Mouse (Mus musculus): ENCODE data around the gene Slc44a5. TPM values are rescaled to one million over a fixed set of nuclear protein-coding genes. Genes with fewer than 3 reads are reported as not detected.

Gene Slc44a5
- 9.2 and 9.4 TPM in 2 replicates for polyA plus RNA-seq (2014; fragmentation: Nextera tagmentation; extraction: Ambion mirVana)

- WGBS = under 1% methylated on average over 65 of the region's 66 CpGs
- H3K4me1 ChIP-seq (ENCODE audit: control insufficient read depth, insufficient read depth, low read length) = 0 out of 2 replicates have a peak, but pooled peaks cover 6% of the 10 kb centered on the region
- peak; percentile 94 for ATAC-seq (ENCODE audit: low read depth)
- H3K36me3 ChIP-seq (ENCODE audit: control insufficient read depth, insufficient read depth, low read length) = no peaks in the 10 kb centered on the region
- no peaks in the 10 kb centered on the region for H3K27me3 ChIP-seq (ENCODE audit: control insufficient read depth, insufficient read depth, low read length)
- H3K9me3 ChIP-seq (ENCODE audit: control insufficient read depth, low read length) = no peaks in the 10 kb centered on the region
- peak within 1 kb of the TSS; percentile 58 for H3K4me3 ChIP-seq (ENCODE audit: low read depth, low read length)
- H3K27ac ChIP-seq (ENCODE audit: low read depth, low read length) = no peak within 1 kb of the TSS
- peak within 1 kb of the TSS; percentile 98 for H3K4me2 ChIP-seq (ENCODE audit: low read depth, low read length)
- H3K9ac ChIP-seq (replicated peaks; ENCODE audit: low read depth, low read length) = peak within 1 kb of the TSS; percentile 69
Observed at GRCm38 (mm10) chr3:153973171-153973948, at the start of gene Slc44a5. Gene Slc44a5, plus strand, starts transcription at chr3:153973436.

DNA sequence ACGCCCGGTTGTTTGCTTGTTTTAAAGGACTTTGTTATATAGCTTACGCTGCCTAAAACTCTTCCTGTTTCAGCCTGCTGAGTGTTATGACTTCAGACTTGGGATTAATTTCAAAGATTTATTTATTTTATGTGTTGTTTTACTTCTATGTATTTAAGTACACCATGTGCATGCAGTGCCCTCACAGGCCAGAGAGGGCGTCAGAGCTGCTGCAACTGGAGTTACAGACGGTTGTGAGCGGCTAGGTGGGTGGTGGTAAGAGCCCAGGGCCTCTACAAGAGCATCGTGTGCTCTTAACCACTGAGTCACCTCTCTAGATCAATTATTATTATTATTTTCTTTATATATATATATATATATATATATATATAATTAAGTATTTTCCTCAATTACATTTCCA lies 46.9 kb upstream of the Slc44a5 start:
- no peak for ATAC-seq (ENCODE audit: low read depth)
- H3K9ac ChIP-seq (replicated peaks; ENCODE audit: low read depth, low read length) = no peak overlapping the region
- H3K9me3 ChIP-seq (ENCODE audit: control insufficient read depth, low read length) = no peaks in the 10 kb centered on the region
- 92% methylated on average over 7 of the region's 7 CpGs for WGBS
- no peak overlapping the region for H3K4me3 ChIP-seq (ENCODE audit: low read depth, low read length)
- no peaks in the 10 kb centered on the region for H3K4me1 ChIP-seq (ENCODE audit: control insufficient read depth, insufficient read depth, low read length)
- no peak overlapping the region for H3K27ac ChIP-seq (ENCODE audit: low read depth, low read length)
- H3K36me3 ChIP-seq (ENCODE audit: control insufficient read depth, insufficient read depth, low read length) = no peaks in the 10 kb centered on the region; the same call in 1 of the 2 replicates
- H3K27me3 ChIP-seq (ENCODE audit: control insufficient read depth, insufficient read depth, low read length) = no peaks in the 10 kb centered on the region
- no peak overlapping the region for H3K4me2 ChIP-seq (ENCODE audit: low read depth, low read length)

DNA sequence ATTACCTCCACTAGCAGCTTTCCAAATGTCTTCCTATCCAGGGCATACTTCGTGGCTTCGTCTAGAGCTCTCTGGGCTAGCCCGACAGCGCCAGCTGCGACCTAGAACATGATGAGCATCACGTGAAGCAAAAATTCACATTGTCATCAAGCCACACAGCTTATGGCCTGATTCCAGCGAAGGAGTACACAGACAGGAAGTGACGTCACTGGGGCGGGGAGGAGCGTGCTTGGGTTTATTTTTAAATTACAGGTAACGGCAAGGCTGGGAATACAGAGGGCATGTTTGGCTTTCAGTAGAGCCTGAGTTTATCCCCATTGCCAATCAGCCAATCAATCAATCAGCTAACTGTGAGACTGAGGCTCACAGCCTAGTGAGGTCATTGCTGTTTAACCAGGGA lies 43.7 kb upstream of the Slc44a5 start:
- H3K4me3 ChIP-seq (ENCODE audit: low read depth, low read length) = no peak overlapping the region
- H3K36me3 ChIP-seq (ENCODE audit: control insufficient read depth, insufficient read depth, low read length) = peaks cover 7% of the 10 kb centered on the region
- H3K9me3 ChIP-seq (ENCODE audit: control insufficient read depth, low read length) = no peaks in the 10 kb centered on the region
- ATAC-seq (ENCODE audit: low read depth) = no peak
- no peaks in the 10 kb centered on the region for H3K4me1 ChIP-seq (ENCODE audit: control insufficient read depth, insufficient read depth, low read length)
- H3K4me2 ChIP-seq (ENCODE audit: low read depth, low read length) = no peak overlapping the region
- no peak overlapping the region for H3K27ac ChIP-seq (ENCODE audit: low read depth, low read length)
- no peaks in the 10 kb centered on the region for H3K27me3 ChIP-seq (ENCODE audit: control insufficient read depth, insufficient read depth, low read length)
- 98% methylated on average over 11 of the region's 11 CpGs for WGBS
- no peak overlapping the region for H3K9ac ChIP-seq (replicated peaks; ENCODE audit: low read depth, low read length)

DNA sequence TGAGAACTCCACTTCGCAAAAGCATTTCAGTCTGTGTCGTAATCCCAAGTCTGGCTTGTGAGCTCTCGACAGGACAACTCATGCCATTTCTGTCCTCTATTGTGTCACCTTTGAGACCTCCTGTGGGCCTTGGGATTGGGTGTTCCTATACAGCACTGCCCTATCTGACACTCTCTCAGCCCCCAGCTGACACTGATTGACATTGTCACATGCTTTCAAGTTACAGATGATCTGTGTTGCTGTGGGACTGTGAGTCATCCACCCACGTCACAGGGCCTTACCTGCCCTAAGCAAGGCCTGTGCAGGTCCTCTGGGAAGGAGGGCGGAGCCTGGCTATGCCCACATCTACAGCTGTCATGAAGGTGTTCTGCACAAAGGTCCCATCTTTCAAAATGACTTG lies 40.8 kb upstream of the Slc44a5 start:
- Histone ChIP-seq H3K9ac (replicated peaks; ENCODE audit: low read depth, low read length) (no peak overlapping the region), H3K27me3 (ENCODE audit: control insufficient read depth, insufficient read depth, low read length) (no peaks in the 10 kb centered on the region), H3K4me3 (ENCODE audit: low read depth, low read length) (no peak overlapping the region), H3K4me1 (ENCODE audit: control insufficient read depth, insufficient read depth, low read length) (no peaks in the 10 kb centered on the region), H3K4me2 (ENCODE audit: low read depth, low read length) (no peak overlapping the region), H3K9me3 (ENCODE audit: control insufficient read depth, low read length) (no peaks in the 10 kb centered on the region), H3K27ac (ENCODE audit: low read depth, low read length) (no peak overlapping the region), H3K36me3 (ENCODE audit: control insufficient read depth, insufficient read depth, low read length) (peaks cover 8% of the 10 kb centered on the region)
- no peak for ATAC-seq (ENCODE audit: low read depth)
- WGBS = 96% methylated on average over 5 of the region's 5 CpGs

DNA sequence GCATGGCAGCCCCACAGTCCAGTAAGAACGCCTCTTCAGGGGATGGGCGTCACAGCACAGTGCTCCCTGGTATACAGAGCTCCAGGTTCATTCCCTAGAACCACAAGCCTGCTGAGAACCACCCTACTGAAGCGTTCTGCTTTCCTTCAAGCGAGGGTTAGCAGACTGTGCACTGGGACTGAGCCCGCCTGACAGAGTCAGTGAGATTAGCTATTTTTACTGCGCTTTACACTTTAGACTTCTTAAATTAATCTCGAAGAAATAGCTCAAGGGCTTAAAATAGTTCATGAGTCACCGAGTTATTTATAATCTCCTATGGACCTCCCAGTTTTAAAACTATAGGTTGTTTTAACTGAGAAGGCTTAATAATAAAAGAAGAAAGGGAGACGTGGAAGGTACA lies 37.4 kb upstream of the Slc44a5 start:
- no peaks in the 10 kb centered on the region for H3K9me3 ChIP-seq (ENCODE audit: control insufficient read depth, low read length)
- no peak overlapping the region for H3K27ac ChIP-seq (ENCODE audit: low read depth, low read length)
- no peak overlapping the region for H3K4me2 ChIP-seq (ENCODE audit: low read depth, low read length)
- H3K36me3 ChIP-seq (ENCODE audit: control insufficient read depth, insufficient read depth, low read length) = peaks cover 8% of the 10 kb centered on the region; the same call in 1 of the 2 replicates
- no peak for ATAC-seq (ENCODE audit: low read depth)
- no peaks in the 10 kb centered on the region for H3K4me1 ChIP-seq (ENCODE audit: control insufficient read depth, insufficient read depth, low read length)
- H3K4me3 ChIP-seq (ENCODE audit: low read depth, low read length) = no peak overlapping the region
- 93% methylated on average over 9 of the region's 9 CpGs for WGBS
- H3K9ac ChIP-seq (replicated peaks; ENCODE audit: low read depth, low read length) = no peak overlapping the region
- no peaks in the 10 kb centered on the region for H3K27me3 ChIP-seq (ENCODE audit: control insufficient read depth, insufficient read depth, low read length)

DNA sequence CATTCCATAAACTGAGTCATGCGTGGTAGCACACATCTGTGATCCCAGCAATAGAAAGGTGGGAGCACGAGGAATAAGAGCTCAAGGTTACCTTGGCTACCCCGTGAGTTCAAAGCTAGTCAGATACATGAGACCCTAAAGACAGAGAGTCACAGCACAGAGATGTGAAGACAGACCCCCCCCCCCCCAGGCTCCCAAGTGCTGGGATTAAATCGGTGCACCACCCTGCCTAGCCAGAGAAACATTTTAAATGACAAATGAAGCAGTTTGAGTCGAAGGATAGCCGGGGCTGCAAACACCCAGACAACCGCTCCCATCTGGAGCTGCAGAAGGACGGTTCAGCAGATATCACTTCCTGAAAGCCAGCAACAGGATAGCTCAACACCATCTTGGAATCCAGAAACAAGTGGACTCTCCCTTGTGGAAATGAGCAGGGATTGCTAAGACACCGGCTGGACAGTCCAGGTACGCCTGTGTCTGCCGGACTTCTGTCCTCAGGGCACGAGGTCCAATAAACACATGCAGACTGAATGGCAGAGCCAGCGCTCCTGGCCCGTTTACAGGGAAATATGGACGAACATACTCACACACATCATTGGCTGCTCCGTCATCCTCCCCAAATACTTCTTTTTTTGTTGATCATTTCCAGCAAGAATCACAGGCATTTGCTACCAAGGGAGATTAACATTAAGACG lies 36.0 kb upstream of the Slc44a5 start:
- Histone ChIP-seq H3K27ac (ENCODE audit: low read depth, low read length) (no peak overlapping the region), H3K27me3 (ENCODE audit: control insufficient read depth, insufficient read depth, low read length) (no peaks in the 10 kb centered on the region), H3K9me3 (ENCODE audit: control insufficient read depth, low read length) (no peaks in the 10 kb centered on the region), H3K36me3 (ENCODE audit: control insufficient read depth, insufficient read depth, low read length) (peaks cover 8% of the 10 kb centered on the region; the same call in 1 of the 2 replicates), H3K9ac (replicated peaks; ENCODE audit: low read depth, low read length) (no peak overlapping the region), H3K4me3 (ENCODE audit: low read depth, low read length) (no peak overlapping the region), H3K4me2 (ENCODE audit: low read depth, low read length) (no peak overlapping the region), H3K4me1 (ENCODE audit: control insufficient read depth, insufficient read depth, low read length) (no peaks in the 10 kb centered on the region)
- WGBS = 95% methylated on average over 17 of the region's 17 CpGs
- no peak for ATAC-seq (ENCODE audit: low read depth)

DNA sequence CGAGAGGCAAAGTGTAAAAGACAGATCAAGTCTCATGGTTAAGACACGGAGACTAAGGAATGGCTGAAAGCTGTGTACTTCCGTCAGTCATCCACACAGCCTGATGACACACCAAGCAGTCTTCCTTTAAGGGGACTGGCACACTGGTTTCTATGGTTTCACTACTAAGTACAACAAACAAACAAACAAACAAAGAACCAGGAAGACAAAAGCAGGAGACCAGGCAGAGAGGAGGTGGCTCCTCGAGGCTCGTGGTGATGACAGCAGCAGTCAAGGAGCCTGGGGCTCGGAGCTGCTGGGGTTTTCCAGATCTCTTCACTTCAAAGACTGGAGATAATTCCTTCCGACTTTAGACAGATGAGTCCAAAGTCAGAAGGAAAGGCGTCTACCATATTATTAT lies 33.2 kb upstream of the Slc44a5 start:
- Histone ChIP-seq H3K4me1 (ENCODE audit: control insufficient read depth, insufficient read depth, low read length) (0 out of 2 replicates have a peak, but pooled peaks cover 4% of the 10 kb centered on the region), H3K4me3 (ENCODE audit: low read depth, low read length) (no peak overlapping the region), H3K27me3 (ENCODE audit: control insufficient read depth, insufficient read depth, low read length) (no peaks in the 10 kb centered on the region), H3K9ac (replicated peaks; ENCODE audit: low read depth, low read length) (no peak overlapping the region), H3K36me3 (ENCODE audit: control insufficient read depth, insufficient read depth, low read length) (no peaks in the 10 kb centered on the region), H3K9me3 (ENCODE audit: control insufficient read depth, low read length) (no peaks in the 10 kb centered on the region), H3K27ac (ENCODE audit: low read depth, low read length) (no peak overlapping the region), H3K4me2 (ENCODE audit: low read depth, low read length) (no peak overlapping the region)
- 88% methylated on average over 8 of the region's 8 CpGs for WGBS
- no peak for ATAC-seq (ENCODE audit: low read depth)

- 0 out of 2 replicates have a peak, but pooled peaks cover 4% of the 10 kb centered on the region for H3K4me1 ChIP-seq (ENCODE audit: control insufficient read depth, insufficient read depth, low read length)
- no peaks in the 10 kb centered on the region for H3K9me3 ChIP-seq (ENCODE audit: control insufficient read depth, low read length)
- 93% methylated on average over 9 of the region's 9 CpGs for WGBS
- H3K36me3 ChIP-seq (ENCODE audit: control insufficient read depth, insufficient read depth, low read length) = no peaks in the 10 kb centered on the region
- H3K4me2 ChIP-seq (ENCODE audit: low read depth, low read length) = no peak overlapping the region
- no peak for ATAC-seq (ENCODE audit: low read depth)
- H3K9ac ChIP-seq (replicated peaks; ENCODE audit: low read depth, low read length) = no peak overlapping the region
- H3K27me3 ChIP-seq (ENCODE audit: control insufficient read depth, insufficient read depth, low read length) = no peaks in the 10 kb centered on the region
- H3K4me3 ChIP-seq (ENCODE audit: low read depth, low read length) = no peak overlapping the region
- H3K27ac ChIP-seq (ENCODE audit: low read depth, low read length) = no peak overlapping the region
Observed at GRCm38 (mm10) chr3:153940486-153940885, 32.8 kb upstream of the Slc44a5 start.

GRCm38 (mm10) chr3:153941613-153942012 lies 31.6 kb upstream of the Slc44a5 start:
- 0 out of 2 replicates have a peak, but pooled peaks cover 4% of the 10 kb centered on the region for H3K4me1 ChIP-seq (ENCODE audit: control insufficient read depth, insufficient read depth, low read length)
- H3K27me3 ChIP-seq (ENCODE audit: control insufficient read depth, insufficient read depth, low read length) = no peaks in the 10 kb centered on the region
- ATAC-seq (ENCODE audit: low read depth) = no peak
- no peaks in the 10 kb centered on the region for H3K36me3 ChIP-seq (ENCODE audit: control insufficient read depth, insufficient read depth, low read length)
- no peak overlapping the region for H3K4me2 ChIP-seq (ENCODE audit: low read depth, low read length)
- WGBS = 95% methylated on average over 13 of the region's 13 CpGs
- H3K9ac ChIP-seq (replicated peaks; ENCODE audit: low read depth, low read length) = no peak overlapping the region
- no peaks in the 10 kb centered on the region for H3K9me3 ChIP-seq (ENCODE audit: control insufficient read depth, low read length)
- no peak overlapping the region for H3K27ac ChIP-seq (ENCODE audit: low read depth, low read length)
- no peak overlapping the region for H3K4me3 ChIP-seq (ENCODE audit: low read depth, low read length)
